Mouse (Mus musculus) embryonic fibroblast, embryonic 13.5 days (primary cell): ENCODE measurements around the gene Rrbp1. TPM values are rescaled to one million over a fixed set of nuclear protein-coding genes. Genes with fewer than 3 reads are reported as not detected.

ENCODE experiments used
- H3K27ac ChIP-seq: 2 replicates; pipeline ENCODE4 v1.5.1; 2012; ENCODE audit warnings: low read length, control low read depth, inconsistent platforms; ENCODE audit not compliant: insufficient read depth
- H3K4me1 ChIP-seq: 2 replicates; pipeline ENCODE4 v1.6.1; 2011; ENCODE audit warnings: low read length; ENCODE audit not compliant: control insufficient read depth, insufficient read depth
- H3K4me3 ChIP-seq: 2 replicates; pipeline ENCODE4 v1.5.1; 2011; ENCODE audit warnings: mild to moderate bottlenecking, control low read depth, low read length; ENCODE audit not compliant: insufficient read depth
- CTCF ChIP-seq: IDR thresholded peaks from 2 replicates; pipeline ENCODE4 v1.5.1; 2011; ENCODE audit warnings: mild to moderate bottlenecking, control low read depth, low read length, moderate library complexity, borderline replicate concordance; ENCODE audit not compliant: insufficient read depth
- POLR2A ChIP-seq: IDR thresholded peaks from 2 replicates; pipeline ENCODE4 v1.6.1; 2011; ENCODE audit warnings: low read depth, mild to moderate bottlenecking, control low read depth, low read length, moderate library complexity
- polyA plus RNA-seq: library from polyadenylated mRNA; stranded (reverse); fragments of >200 nt; gene quantifications from 2 replicates; pipeline ENCODE4 v1.2.4, GENCODE M21; 2011; ENCODE audit warnings: low read depth; ENCODE audit not compliant: missing spikeins, insufficient read length

The Rrbp1 gene
- polyA plus RNA-seq, 1 experiment, result 538 TPM

DNA sequence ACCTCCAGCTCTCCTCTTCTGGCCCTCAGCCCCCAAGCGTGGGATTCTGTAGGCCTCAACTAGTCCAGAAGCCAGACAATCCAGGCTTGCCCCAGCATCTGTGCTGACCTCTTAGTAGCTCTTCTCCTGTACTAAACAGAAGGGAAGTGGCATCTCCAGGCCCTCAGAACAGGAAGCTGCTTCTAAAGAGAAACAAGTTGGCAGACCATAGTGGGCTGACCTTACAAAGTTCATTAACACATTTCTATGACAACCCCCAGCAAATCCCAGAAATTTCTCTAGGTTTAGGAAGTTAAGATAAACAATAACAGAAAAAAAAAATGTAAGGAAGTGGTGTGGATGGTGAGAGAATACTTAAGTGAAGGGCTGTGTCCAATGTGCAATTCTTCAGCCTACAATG, 2.0 kb downstream of the Rrbp1 start:
- peak overlapping the region; percentile 97 for H3K4me3 ChIP-seq
- H3K27ac ChIP-seq, result no peak overlapping the region

GRCm38 (mm10) chr2:144007211-144007610, 3.9 kb downstream of the Rrbp1 start:
- peaks cover 25% of the 10 kb centered on the region for H3K4me1 ChIP-seq

More for the DNA sequence above, 2.0 kb downstream of the Rrbp1 start:
- TF ChIP-seq CTCF (no peak), POLR2A (no peak)
- H3K4me1 ChIP-seq, result peaks cover 18% of the 10 kb centered on the region

DNA sequence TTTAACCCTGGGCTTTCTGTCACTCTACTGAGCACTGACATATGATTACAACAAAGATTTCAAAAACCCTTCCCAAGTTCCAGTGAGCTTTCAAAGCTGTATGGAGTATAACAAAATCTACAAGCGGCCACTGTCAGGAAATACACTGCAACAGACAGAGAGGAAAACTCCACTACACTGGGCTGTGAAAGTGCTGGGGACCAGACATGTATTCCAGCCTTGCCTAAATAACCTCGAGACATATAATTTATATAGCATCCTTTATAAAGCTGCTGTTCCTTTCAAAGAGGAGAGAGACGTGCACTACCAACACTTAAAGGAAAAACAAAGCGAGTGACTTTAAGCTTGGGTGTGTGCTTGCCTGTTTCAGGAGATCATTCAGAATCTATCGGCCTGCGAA, 4.4 kb downstream of the Rrbp1 start:
- Histone ChIP-seq H3K27ac (no peak overlapping the region), H3K4me1 (peaks cover 25% of the 10 kb centered on the region), H3K4me3 (no peak overlapping the region)
- TF ChIP-seq POLR2A (no peak), CTCF (no peak)

More at GRCm38 (mm10) chr2:144007211-144007610, 3.9 kb downstream of the Rrbp1 start:
- Histone ChIP-seq H3K27ac (no peak overlapping the region), H3K4me3 (no peak overlapping the region)
- no peak for TF ChIP-seq POLR2A
- TF ChIP-seq CTCF, result no peak

GRCm38 (mm10) chr2:144005166-144005955, 5.7 kb downstream of the Rrbp1 start:
- no peak for TF ChIP-seq CTCF
- no peak for TF ChIP-seq POLR2A
- H3K27ac ChIP-seq, result peak overlapping the region; percentile 7; the same call in 1 of the 2 replicates
- peaks cover 25% of the 10 kb centered on the region for H3K4me1 ChIP-seq
- H3K4me3 ChIP-seq, result no peak overlapping the region

GRCm38 (mm10) chr2:144003544-144003943, 7.5 kb downstream of the Rrbp1 start:
- Histone ChIP-seq H3K27ac (no peak overlapping the region), H3K4me1 (peaks cover 23% of the 10 kb centered on the region), H3K4me3 (no peak overlapping the region)
- no peak for TF ChIP-seq POLR2A
- TF ChIP-seq CTCF, result no peak

GRCm38 (mm10) chr2:144002229-144002984, 8.7 kb downstream of the Rrbp1 start:
- TF ChIP-seq POLR2A, result no peak
- no peak for TF ChIP-seq CTCF
- no peak overlapping the region for H3K27ac ChIP-seq
- peaks cover 23% of the 10 kb centered on the region for H3K4me1 ChIP-seq
- no peak overlapping the region for H3K4me3 ChIP-seq

DNA sequence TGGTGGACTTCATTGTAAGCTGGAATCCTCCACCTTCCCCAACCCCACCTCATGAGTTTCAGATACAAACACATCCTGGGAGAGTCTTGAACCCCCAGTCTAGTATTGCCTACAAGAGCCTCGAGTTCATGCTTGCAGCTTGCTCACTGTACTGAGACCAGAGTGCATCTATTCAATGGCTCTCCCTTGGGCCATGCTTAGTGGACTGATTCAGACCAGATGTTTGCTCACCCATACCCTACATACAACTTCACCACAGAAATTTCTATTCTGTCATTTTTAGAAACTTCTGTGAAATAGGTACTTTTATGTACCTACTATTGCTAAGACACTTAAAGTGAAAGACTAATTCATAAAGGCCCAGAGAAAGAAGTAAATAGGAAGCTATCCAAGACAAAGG, 18.1 kb downstream of the Rrbp1 start:
- Histone ChIP-seq H3K4me1 (peaks cover 7% of the 10 kb centered on the region; the same call in 1 of the 2 replicates), H3K27ac (no peak overlapping the region), H3K4me3 (no peak overlapping the region)
- TF ChIP-seq CTCF (no peak), POLR2A (no peak)

GRCm38 (mm10) chr2:143991964-143992672, 18.9 kb downstream of the Rrbp1 start:
- H3K27ac ChIP-seq, result no peak overlapping the region
- peaks cover 7% of the 10 kb centered on the region; the same call in 1 of the 2 replicates for H3K4me1 ChIP-seq
- TF ChIP-seq POLR2A, result no peak
- TF ChIP-seq CTCF, result no peak

DNA sequence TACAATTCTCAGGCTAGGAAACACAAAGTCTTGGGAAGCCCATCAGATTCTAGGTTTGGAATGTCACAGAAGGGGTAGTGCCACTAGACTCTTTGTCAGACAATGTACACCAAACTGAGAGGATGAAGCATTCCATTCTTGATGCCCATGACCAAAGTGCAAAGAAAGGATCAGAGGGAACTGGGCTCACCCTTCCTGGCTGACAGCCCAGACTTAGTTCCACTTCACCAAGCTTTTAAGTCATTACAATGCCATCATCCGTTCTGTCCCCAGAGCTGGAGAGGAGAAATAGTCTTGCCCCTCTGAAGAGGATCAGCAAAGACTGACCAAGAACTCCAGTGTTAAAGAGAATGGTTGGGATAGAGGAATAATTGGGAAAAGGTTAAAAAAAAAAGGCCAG, 20.1 kb downstream of the Rrbp1 start:
- TF ChIP-seq CTCF (no peak), POLR2A (no peak)
- Histone ChIP-seq H3K4me3 (no peak overlapping the region), H3K4me1 (peaks cover 7% of the 10 kb centered on the region; the same call in 1 of the 2 replicates), H3K27ac (no peak overlapping the region)

More at GRCm38 (mm10) chr2:143991964-143992672, 18.9 kb downstream of the Rrbp1 start:
- H3K4me3 ChIP-seq, result no peak overlapping the region

GRCm38 (mm10) chr2:143988016-143988415, 23.0 kb downstream of the Rrbp1 start:
- no peak overlapping the region for H3K4me3 ChIP-seq
- H3K27ac ChIP-seq, result no peak overlapping the region
- TF ChIP-seq POLR2A (no peak), CTCF (no peak)
- H3K4me1 ChIP-seq, result peaks cover 5% of the 10 kb centered on the region
